Mouse (Mus musculus): ENCODE measurements around the gene Cox19. TPM values are rescaled to one million over a fixed set of nuclear protein-coding genes. Genes with fewer than 3 reads are reported as not detected.

Cox19 gene
- polyA plus RNA-seq, 1 experiment: 52.9 TPM

DNA sequence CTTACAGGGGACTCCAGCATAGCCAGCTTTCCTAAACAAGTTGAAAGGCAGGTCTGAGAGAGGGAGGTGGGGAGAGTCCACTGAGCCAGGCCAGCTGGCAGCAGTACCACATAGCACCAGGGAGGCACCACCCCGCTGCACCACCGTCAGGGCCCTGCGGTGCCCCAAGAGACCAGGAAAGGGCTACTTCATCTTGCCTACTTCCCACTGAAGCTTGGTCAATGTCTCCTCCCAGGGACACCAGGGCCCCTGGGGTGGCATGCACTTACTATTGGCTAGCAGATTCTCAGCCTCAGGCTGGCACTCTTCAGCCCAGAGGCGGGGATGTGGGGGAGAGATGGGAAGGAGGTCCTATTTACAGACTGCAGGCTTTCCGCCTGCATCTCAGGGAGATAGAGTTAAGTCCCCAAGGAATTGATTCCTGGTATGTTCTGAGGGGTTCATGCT is 27.1 kb downstream of the Cox19 start:
- H3K79me2 ChIP-seq (ENCODE audit: control insufficient read depth, insufficient read depth): no peaks in the 10 kb centered on the region
- peaks cover 64% of the 10 kb centered on the region for H3K27me3 ChIP-seq (ENCODE audit: control insufficient read depth, insufficient read depth, insufficient read length)
- no peak for TF ChIP-seq MAX (IDR thresholded peaks at IDR 0.05)
- no peak for TF ChIP-seq MYOG (IDR thresholded peaks at IDR 0.05; ENCODE audit: control insufficient read depth, extremely low read depth, insufficient read length)
- no peak for TF ChIP-seq CTCF (IDR thresholded peaks at IDR 0.05; ENCODE audit: control insufficient read depth, insufficient read depth, insufficient read length)
- no peak for TF ChIP-seq MYOD1 (IDR thresholded peaks at IDR 0.05; ENCODE audit: control insufficient read depth, insufficient read length, low read depth)
- no peak for TF ChIP-seq CEBPB (IDR thresholded peaks at IDR 0.05; ENCODE audit: low read depth)
- no peak for TF ChIP-seq USF1 (IDR thresholded peaks at IDR 0.05; ENCODE audit: low read depth)
- no peak for TF ChIP-seq FOSL1 (IDR thresholded peaks at IDR 0.05; ENCODE audit: insufficient read depth, low read length, poor library complexity, severe bottlenecking)
- no peaks in the 10 kb centered on the region for H3K79me3 ChIP-seq (ENCODE audit: low read depth)
- H3K36me3 ChIP-seq (ENCODE audit: control insufficient read depth, insufficient read depth): no peaks in the 10 kb centered on the region
- H3K4me3 ChIP-seq (ENCODE audit: insufficient read depth, poor library complexity, severe bottlenecking): no peak overlapping the region
- no peak overlapping the region for H3ac ChIP-seq (ENCODE audit: control insufficient read depth, insufficient read length, low read depth)

DNA sequence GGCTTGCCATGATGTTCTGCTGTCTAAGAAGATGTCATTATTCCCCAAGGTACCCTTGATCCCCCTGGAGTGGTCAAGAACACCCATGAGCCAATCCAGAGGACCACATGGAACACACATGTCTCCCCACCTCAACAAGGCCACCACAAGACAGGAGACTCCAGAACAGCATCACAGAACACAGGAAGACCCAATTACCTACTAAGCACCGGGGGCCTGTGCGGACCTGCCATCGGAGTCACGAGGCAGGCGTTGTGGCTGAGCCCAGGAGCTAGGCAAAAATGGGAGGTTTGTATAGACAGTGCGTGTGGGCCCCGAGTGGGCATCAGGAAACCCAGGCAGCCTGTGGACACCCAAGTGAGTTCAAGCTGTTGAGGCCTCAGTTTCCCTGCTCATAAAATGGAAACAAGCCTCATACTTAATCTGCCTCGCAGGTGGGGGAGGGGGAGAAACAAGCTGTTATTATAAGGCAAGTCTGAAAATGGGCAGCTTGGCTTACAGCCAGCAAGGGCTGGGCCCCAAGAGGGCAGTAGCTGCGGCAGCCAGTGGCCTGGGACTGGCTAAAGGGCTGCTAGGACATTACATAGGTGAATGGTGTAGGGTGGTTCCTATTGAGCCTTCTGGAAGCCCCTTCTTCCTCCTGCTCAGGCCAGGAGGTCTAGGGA is 27.8 kb downstream of the Cox19 start:
- H3K4me3 ChIP-seq (ENCODE audit: insufficient read depth, poor library complexity, severe bottlenecking): no peak overlapping the region
- TF ChIP-seq CEBPB (IDR thresholded peaks at IDR 0.05; ENCODE audit: low read depth): no peak
- TF ChIP-seq MAX (IDR thresholded peaks at IDR 0.05): no peak
- no peak for TF ChIP-seq USF1 (IDR thresholded peaks at IDR 0.05; ENCODE audit: low read depth)
- TF ChIP-seq CTCF (IDR thresholded peaks at IDR 0.05; ENCODE audit: control insufficient read depth, insufficient read depth, insufficient read length): no peak
- no peak for TF ChIP-seq MYOG (IDR thresholded peaks at IDR 0.05; ENCODE audit: control insufficient read depth, extremely low read depth, insufficient read length)
- TF ChIP-seq MYOD1 (IDR thresholded peaks at IDR 0.05; ENCODE audit: control insufficient read depth, insufficient read length, low read depth): no peak
- TF ChIP-seq FOSL1 (IDR thresholded peaks at IDR 0.05; ENCODE audit: insufficient read depth, low read length, poor library complexity, severe bottlenecking): no peak
- H3K36me3 ChIP-seq (ENCODE audit: control insufficient read depth, insufficient read depth): no peaks in the 10 kb centered on the region
- H3K79me3 ChIP-seq (ENCODE audit: low read depth): no peaks in the 10 kb centered on the region
- H3K79me2 ChIP-seq (ENCODE audit: control insufficient read depth, insufficient read depth): no peaks in the 10 kb centered on the region
- H3ac ChIP-seq (ENCODE audit: control insufficient read depth, insufficient read length, low read depth): no peak overlapping the region
- peaks cover 67% of the 10 kb centered on the region for H3K27me3 ChIP-seq (ENCODE audit: control insufficient read depth, insufficient read depth, insufficient read length)

DNA sequence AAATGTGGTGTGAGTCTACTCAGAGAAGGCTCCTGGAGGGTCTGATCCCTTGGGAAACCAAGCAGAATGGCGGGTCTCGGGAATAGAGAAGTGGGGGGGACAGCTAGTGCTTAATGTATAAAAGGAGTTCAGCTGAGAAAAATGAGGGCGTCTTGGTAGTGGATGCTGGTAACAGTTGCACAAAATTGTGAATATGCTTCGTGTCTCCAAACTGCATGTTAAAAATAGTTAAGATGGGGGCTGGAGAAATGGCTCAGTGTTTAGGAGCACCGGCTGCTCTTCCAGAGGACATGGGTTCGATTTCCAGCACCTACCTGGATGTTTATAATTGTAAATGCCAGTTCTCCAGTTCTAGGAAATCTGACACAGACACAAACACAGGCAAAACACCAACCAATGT is 29.9 kb downstream of the Cox19 start:
- Histone ChIP-seq H3K79me3 (ENCODE audit: low read depth) (no peaks in the 10 kb centered on the region), H3K27me3 (ENCODE audit: control insufficient read depth, insufficient read depth, insufficient read length) (peaks cover 61% of the 10 kb centered on the region), H3ac (ENCODE audit: control insufficient read depth, insufficient read length, low read depth) (no peak overlapping the region), H3K79me2 (ENCODE audit: control insufficient read depth, insufficient read depth) (no peaks in the 10 kb centered on the region), H3K4me3 (ENCODE audit: insufficient read depth, poor library complexity, severe bottlenecking) (no peak overlapping the region), H3K36me3 (ENCODE audit: control insufficient read depth, insufficient read depth) (no peaks in the 10 kb centered on the region)
- no peak for TF ChIP-seq CTCF (IDR thresholded peaks at IDR 0.05; ENCODE audit: control insufficient read depth, insufficient read depth, insufficient read length)
- no peak for TF ChIP-seq MYOG (IDR thresholded peaks at IDR 0.05; ENCODE audit: control insufficient read depth, extremely low read depth, insufficient read length)
- TF ChIP-seq MAX (IDR thresholded peaks at IDR 0.05): no peak
- no peak for TF ChIP-seq CEBPB (IDR thresholded peaks at IDR 0.05; ENCODE audit: low read depth)
- TF ChIP-seq MYOD1 (IDR thresholded peaks at IDR 0.05; ENCODE audit: control insufficient read depth, insufficient read length, low read depth): no peak
- no peak for TF ChIP-seq USF1 (IDR thresholded peaks at IDR 0.05; ENCODE audit: low read depth)
- TF ChIP-seq FOSL1 (IDR thresholded peaks at IDR 0.05; ENCODE audit: insufficient read depth, low read length, poor library complexity, severe bottlenecking): no peak

DNA sequence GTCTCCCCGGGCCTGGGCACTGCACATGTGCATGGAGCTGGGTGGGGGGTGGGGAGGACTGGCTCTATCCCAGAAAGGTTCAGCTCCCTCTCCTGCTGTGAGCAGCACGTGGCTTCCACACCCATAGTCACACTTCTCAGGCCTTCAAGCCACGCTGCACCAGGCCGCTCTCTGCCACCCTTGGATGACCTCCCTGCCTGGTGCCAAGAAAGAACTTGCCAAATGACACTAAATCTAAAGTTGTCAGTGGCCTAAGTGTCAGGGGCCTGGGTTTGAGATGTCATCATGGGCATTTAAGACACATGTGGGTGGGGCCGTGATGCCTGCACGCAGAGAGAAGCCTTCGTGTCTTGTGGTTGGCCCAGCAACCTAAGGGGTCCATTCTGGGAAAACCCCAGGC is 30.8 kb downstream of the Cox19 start:
- Histone ChIP-seq H3ac (ENCODE audit: control insufficient read depth, insufficient read length, low read depth) (no peak overlapping the region), H3K27me3 (ENCODE audit: control insufficient read depth, insufficient read depth, insufficient read length) (peaks cover 52% of the 10 kb centered on the region), H3K4me3 (ENCODE audit: insufficient read depth, poor library complexity, severe bottlenecking) (no peak overlapping the region), H3K36me3 (ENCODE audit: control insufficient read depth, insufficient read depth) (no peaks in the 10 kb centered on the region), H3K79me3 (ENCODE audit: low read depth) (no peaks in the 10 kb centered on the region), H3K79me2 (ENCODE audit: control insufficient read depth, insufficient read depth) (no peaks in the 10 kb centered on the region)
- TF ChIP-seq MYOG (IDR thresholded peaks at IDR 0.05; ENCODE audit: control insufficient read depth, extremely low read depth, insufficient read length): no peak
- no peak for TF ChIP-seq CEBPB (IDR thresholded peaks at IDR 0.05; ENCODE audit: low read depth)
- no peak for TF ChIP-seq CTCF (IDR thresholded peaks at IDR 0.05; ENCODE audit: control insufficient read depth, insufficient read depth, insufficient read length)
- TF ChIP-seq FOSL1 (IDR thresholded peaks at IDR 0.05; ENCODE audit: insufficient read depth, low read length, poor library complexity, severe bottlenecking): no peak
- no peak for TF ChIP-seq MYOD1 (IDR thresholded peaks at IDR 0.05; ENCODE audit: control insufficient read depth, insufficient read length, low read depth)
- no peak for TF ChIP-seq USF1 (IDR thresholded peaks at IDR 0.05; ENCODE audit: low read depth)
- TF ChIP-seq MAX (IDR thresholded peaks at IDR 0.05): no peak

DNA sequence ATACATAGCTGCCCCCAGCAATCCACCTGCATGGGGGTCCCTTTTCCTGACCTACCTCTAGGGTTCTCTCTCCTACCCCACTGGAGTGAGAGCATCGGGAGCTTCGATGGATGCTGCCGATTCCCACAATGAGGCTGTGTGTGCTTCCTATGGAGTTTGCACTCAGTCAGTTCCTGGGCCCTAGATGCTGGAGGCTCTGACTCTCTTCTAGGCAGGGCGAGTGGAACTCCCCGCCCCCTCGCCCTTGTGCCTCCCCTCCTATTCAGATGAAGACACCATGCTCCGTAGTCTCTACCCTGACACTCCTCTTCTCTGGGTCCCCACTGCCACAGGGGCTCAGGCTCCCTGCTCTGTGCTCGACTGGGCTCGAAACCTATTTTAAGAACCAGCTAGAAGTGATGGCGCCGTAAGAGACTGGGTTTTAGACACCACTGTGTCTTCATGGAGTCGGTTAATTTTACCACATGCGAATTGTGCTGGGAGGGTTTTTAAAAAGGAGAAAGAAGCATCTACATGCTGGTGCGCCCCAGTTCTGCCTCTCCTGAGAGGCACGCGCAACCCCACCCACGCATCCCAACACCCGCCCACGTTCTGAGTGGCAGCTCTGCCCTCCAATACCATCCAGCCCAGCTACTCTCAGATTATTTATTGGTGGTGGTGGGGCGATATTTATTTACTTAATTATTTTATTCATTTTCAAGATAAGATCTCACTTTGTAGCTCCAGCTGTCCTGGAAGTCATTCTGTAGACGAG is 33.3 kb downstream of the Cox19 start:
- Histone ChIP-seq H3K4me3 (ENCODE audit: insufficient read depth, poor library complexity, severe bottlenecking) (no peak overlapping the region), H3K79me3 (ENCODE audit: low read depth) (no peaks in the 10 kb centered on the region), H3K27me3 (ENCODE audit: control insufficient read depth, insufficient read depth, insufficient read length) (peaks cover 28% of the 10 kb centered on the region), H3K36me3 (ENCODE audit: control insufficient read depth, insufficient read depth) (no peaks in the 10 kb centered on the region), H3K79me2 (ENCODE audit: control insufficient read depth, insufficient read depth) (no peaks in the 10 kb centered on the region), H3ac (ENCODE audit: control insufficient read depth, insufficient read length, low read depth) (no peak overlapping the region)
- no peak for TF ChIP-seq MYOD1 (IDR thresholded peaks at IDR 0.05; ENCODE audit: control insufficient read depth, insufficient read length, low read depth)
- no peak for TF ChIP-seq USF1 (IDR thresholded peaks at IDR 0.05; ENCODE audit: low read depth)
- no peak for TF ChIP-seq MYOG (IDR thresholded peaks at IDR 0.05; ENCODE audit: control insufficient read depth, extremely low read depth, insufficient read length)
- TF ChIP-seq MAX (IDR thresholded peaks at IDR 0.05): no peak
- TF ChIP-seq FOSL1 (IDR thresholded peaks at IDR 0.05; ENCODE audit: insufficient read depth, low read length, poor library complexity, severe bottlenecking): no peak
- no peak for TF ChIP-seq CEBPB (IDR thresholded peaks at IDR 0.05; ENCODE audit: low read depth)
- TF ChIP-seq CTCF (IDR thresholded peaks at IDR 0.05; ENCODE audit: control insufficient read depth, insufficient read depth, insufficient read length): no peak

All from C2C12 (cell line).